Mouse (Mus musculus): ENCODE data around the gene Mcu. TPM values are rescaled to one million over a fixed set of nuclear protein-coding genes. Genes with fewer than 3 reads are reported as not detected.

Gene Mcu
- polyA plus RNA-seq, 1 experiment from 2014 or later: 24.2 TPM

- Histone ChIP-seq H3K9me3 (ENCODE audit: control insufficient read depth, low read length) (no peaks in the 10 kb centered on the region), H3K27ac (ENCODE audit: low read depth, low read length) (no peak overlapping the region), H3K27me3 (replicated peaks; ENCODE audit: control insufficient read depth, insufficient read depth, low read length) (no peaks in the 10 kb centered on the region), H3K4me1 (replicated peaks; ENCODE audit: control insufficient read depth, insufficient read depth, low read length) (peaks cover 4% of the 10 kb centered on the region; the same call in 1 of the 2 replicates), H3K4me3 (ENCODE audit: low read depth, low read length) (no peak overlapping the region), H3K4me2 (no peak overlapping the region), H3K9ac (ENCODE audit: low read depth, low read length) (no peak overlapping the region), H3K36me3 (ENCODE audit: control insufficient read depth, insufficient read depth, low read length) (no peaks in the 10 kb centered on the region)
- no peak for ATAC-seq (replicated peaks; ENCODE audit: low FRiP score)
- 83% methylated on average over 4 of the region's 4 CpGs for WGBS
- DNase-seq (ENCODE audit: low spot score): no peak
Measured at GRCm38 (mm10) chr10:59426371-59426770, 190.1 kb downstream of the Mcu start.

- H3K4me2 ChIP-seq: no peak overlapping the region
- H3K4me3 ChIP-seq (ENCODE audit: low read depth, low read length): no peak overlapping the region
- H3K4me1 ChIP-seq (replicated peaks; ENCODE audit: control insufficient read depth, insufficient read depth, low read length): no peaks in the 10 kb centered on the region
- no peak overlapping the region for H3K9ac ChIP-seq (ENCODE audit: low read depth, low read length)
- H3K36me3 ChIP-seq (ENCODE audit: control insufficient read depth, insufficient read depth, low read length): no peaks in the 10 kb centered on the region
- DNase-seq (ENCODE audit: low spot score) (no peak), ATAC-seq (replicated peaks; ENCODE audit: low FRiP score) (no peak)
- H3K27ac ChIP-seq (ENCODE audit: low read depth, low read length): no peak overlapping the region
- 85% methylated on average over 7 of the region's 7 CpGs for WGBS
- H3K9me3 ChIP-seq (ENCODE audit: control insufficient read depth, low read length): no peaks in the 10 kb centered on the region
- H3K27me3 ChIP-seq (replicated peaks; ENCODE audit: control insufficient read depth, insufficient read depth, low read length): no peaks in the 10 kb centered on the region
Measured at GRCm38 (mm10) chr10:59425369-59425768, 191.1 kb downstream of the Mcu start.

GRCm38 (mm10) chr10:59424453-59424852 lies 192.0 kb downstream of the Mcu start:
- Histone ChIP-seq H3K4me2 (no peak overlapping the region), H3K27ac (ENCODE audit: low read depth, low read length) (no peak overlapping the region), H3K36me3 (ENCODE audit: control insufficient read depth, insufficient read depth, low read length) (no peaks in the 10 kb centered on the region), H3K9ac (ENCODE audit: low read depth, low read length) (no peak overlapping the region), H3K4me3 (ENCODE audit: low read depth, low read length) (no peak overlapping the region), H3K27me3 (replicated peaks; ENCODE audit: control insufficient read depth, insufficient read depth, low read length) (no peaks in the 10 kb centered on the region), H3K9me3 (ENCODE audit: control insufficient read depth, low read length) (no peaks in the 10 kb centered on the region), H3K4me1 (replicated peaks; ENCODE audit: control insufficient read depth, insufficient read depth, low read length) (no peaks in the 10 kb centered on the region)
- ATAC-seq (replicated peaks; ENCODE audit: low FRiP score) (no peak), DNase-seq (ENCODE audit: low spot score) (no peak)
- WGBS: 75% methylated on average over 3 of the region's 3 CpGs

- Histone ChIP-seq H3K4me3 (ENCODE audit: low read depth, low read length) (no peak overlapping the region), H3K4me2 (no peak overlapping the region), H3K4me1 (replicated peaks; ENCODE audit: control insufficient read depth, insufficient read depth, low read length) (no peaks in the 10 kb centered on the region), H3K9ac (ENCODE audit: low read depth, low read length) (no peak overlapping the region), H3K27me3 (replicated peaks; ENCODE audit: control insufficient read depth, insufficient read depth, low read length) (no peaks in the 10 kb centered on the region), H3K36me3 (ENCODE audit: control insufficient read depth, insufficient read depth, low read length) (no peaks in the 10 kb centered on the region), H3K9me3 (ENCODE audit: control insufficient read depth, low read length) (no peaks in the 10 kb centered on the region), H3K27ac (ENCODE audit: low read depth, low read length) (no peak overlapping the region)
- DNase-seq (ENCODE audit: low spot score) (no peak), ATAC-seq (replicated peaks; ENCODE audit: low FRiP score) (no peak)
- 69% methylated on average over 4 of the region's 4 CpGs for WGBS
Measured at GRCm38 (mm10) chr10:59419516-59419915, 197.0 kb downstream of the Mcu start.

GRCm38 (mm10) chr10:59416623-59417022 lies 199.9 kb downstream of the Mcu start:
- no peak for ATAC-seq (replicated peaks; ENCODE audit: low FRiP score)
- 75% methylated on average over 3 of the region's 3 CpGs for WGBS
- no peak overlapping the region for H3K9ac ChIP-seq (ENCODE audit: low read depth, low read length)
- no peaks in the 10 kb centered on the region for H3K27me3 ChIP-seq (replicated peaks; ENCODE audit: control insufficient read depth, insufficient read depth, low read length)
- H3K4me2 ChIP-seq: no peak overlapping the region
- H3K36me3 ChIP-seq (ENCODE audit: control insufficient read depth, insufficient read depth, low read length): no peaks in the 10 kb centered on the region
- H3K9me3 ChIP-seq (ENCODE audit: control insufficient read depth, low read length): no peaks in the 10 kb centered on the region
- H3K27ac ChIP-seq (ENCODE audit: low read depth, low read length): no peak overlapping the region
- DNase-seq (ENCODE audit: low spot score): no peak
- no peak overlapping the region for H3K4me3 ChIP-seq (ENCODE audit: low read depth, low read length)
- H3K4me1 ChIP-seq (replicated peaks; ENCODE audit: control insufficient read depth, insufficient read depth, low read length): no peaks in the 10 kb centered on the region

GRCm38 (mm10) chr10:59413711-59414110 lies 202.8 kb downstream of the Mcu start:
- ATAC-seq (replicated peaks; ENCODE audit: low FRiP score): no peak
- H3K4me3 ChIP-seq (ENCODE audit: low read depth, low read length): no peak overlapping the region
- DNase-seq (ENCODE audit: low spot score): no peak
- no peak overlapping the region for H3K9ac ChIP-seq (ENCODE audit: low read depth, low read length)
- no peak overlapping the region for H3K4me2 ChIP-seq
- H3K36me3 ChIP-seq (ENCODE audit: control insufficient read depth, insufficient read depth, low read length): no peaks in the 10 kb centered on the region
- no peaks in the 10 kb centered on the region for H3K9me3 ChIP-seq (ENCODE audit: control insufficient read depth, low read length)
- no peak overlapping the region for H3K27ac ChIP-seq (ENCODE audit: low read depth, low read length)
- 83% methylated on average over 4 of the region's 4 CpGs for WGBS
- no peaks in the 10 kb centered on the region for H3K4me1 ChIP-seq (replicated peaks; ENCODE audit: control insufficient read depth, insufficient read depth, low read length)
- H3K27me3 ChIP-seq (replicated peaks; ENCODE audit: control insufficient read depth, insufficient read depth, low read length): no peaks in the 10 kb centered on the region

GRCm38 (mm10) chr10:59410264-59410663 lies 206.2 kb downstream of the Mcu start:
- DNase-seq (ENCODE audit: low spot score) (no peak), ATAC-seq (replicated peaks; ENCODE audit: low FRiP score) (no peak)
- Histone ChIP-seq H3K36me3 (ENCODE audit: control insufficient read depth, insufficient read depth, low read length) (no peaks in the 10 kb centered on the region), H3K4me2 (no peak overlapping the region), H3K9me3 (ENCODE audit: control insufficient read depth, low read length) (no peaks in the 10 kb centered on the region), H3K9ac (ENCODE audit: low read depth, low read length) (no peak overlapping the region), H3K4me1 (replicated peaks; ENCODE audit: control insufficient read depth, insufficient read depth, low read length) (no peaks in the 10 kb centered on the region), H3K27me3 (replicated peaks; ENCODE audit: control insufficient read depth, insufficient read depth, low read length) (no peaks in the 10 kb centered on the region), H3K4me3 (ENCODE audit: low read depth, low read length) (no peak overlapping the region), H3K27ac (ENCODE audit: low read depth, low read length) (no peak overlapping the region)
- 74% methylated on average over 12 of the region's 12 CpGs for WGBS

- Histone ChIP-seq H3K9ac (ENCODE audit: low read depth, low read length) (no peak overlapping the region), H3K27me3 (replicated peaks; ENCODE audit: control insufficient read depth, insufficient read depth, low read length) (no peaks in the 10 kb centered on the region), H3K27ac (ENCODE audit: low read depth, low read length) (no peak overlapping the region), H3K9me3 (ENCODE audit: control insufficient read depth, low read length) (no peaks in the 10 kb centered on the region), H3K4me1 (replicated peaks; ENCODE audit: control insufficient read depth, insufficient read depth, low read length) (no peaks in the 10 kb centered on the region), H3K36me3 (ENCODE audit: control insufficient read depth, insufficient read depth, low read length) (no peaks in the 10 kb centered on the region), H3K4me3 (ENCODE audit: low read depth, low read length) (no peak overlapping the region), H3K4me2 (no peak overlapping the region)
- 56% methylated on average over 6 of the region's 6 CpGs for WGBS
- ATAC-seq (replicated peaks; ENCODE audit: low FRiP score) (no peak), DNase-seq (ENCODE audit: low spot score) (no peak)
Measured at GRCm38 (mm10) chr10:59408499-59408898, 208.0 kb downstream of the Mcu start.

- H3K9ac ChIP-seq (ENCODE audit: low read depth, low read length): peak overlapping the region; percentile 32; the same call in 1 of the 2 replicates
- 57% methylated on average over 10 of the region's 10 CpGs for WGBS
- H3K36me3 ChIP-seq (ENCODE audit: control insufficient read depth, insufficient read depth, low read length): no peaks in the 10 kb centered on the region
- H3K4me3 ChIP-seq (ENCODE audit: low read depth, low read length): peak overlapping the region; percentile 41
- H3K4me2 ChIP-seq: peak overlapping the region; percentile 45
- H3K27ac ChIP-seq (ENCODE audit: low read depth, low read length): peak overlapping the region; percentile 41; the same call in 1 of the 2 replicates
- DNase-seq (ENCODE audit: low spot score) (no peak), ATAC-seq (replicated peaks; ENCODE audit: low FRiP score) (0 out of 2 replicates have a peak, but pooled peaks have one; percentile 5)
- H3K4me1 ChIP-seq (replicated peaks; ENCODE audit: control insufficient read depth, insufficient read depth, low read length): no peaks in the 10 kb centered on the region; the same call in 1 of the 2 replicates
- no peaks in the 10 kb centered on the region for H3K27me3 ChIP-seq (replicated peaks; ENCODE audit: control insufficient read depth, insufficient read depth, low read length)
- no peaks in the 10 kb centered on the region for H3K9me3 ChIP-seq (ENCODE audit: control insufficient read depth, low read length)
Measured at GRCm38 (mm10) chr10:59403793-59404149, 212.7 kb downstream of the Mcu start.
